Mouse (Mus musculus): Measurements from ENCODE around the gene Arntl. TPM values are rescaled to one million over a fixed set of nuclear protein-coding genes. Genes with fewer than 3 reads are reported as not detected.

Arntl gene
- polyA plus RNA-seq, 1 experiment: 15.1 TPM

DNA sequence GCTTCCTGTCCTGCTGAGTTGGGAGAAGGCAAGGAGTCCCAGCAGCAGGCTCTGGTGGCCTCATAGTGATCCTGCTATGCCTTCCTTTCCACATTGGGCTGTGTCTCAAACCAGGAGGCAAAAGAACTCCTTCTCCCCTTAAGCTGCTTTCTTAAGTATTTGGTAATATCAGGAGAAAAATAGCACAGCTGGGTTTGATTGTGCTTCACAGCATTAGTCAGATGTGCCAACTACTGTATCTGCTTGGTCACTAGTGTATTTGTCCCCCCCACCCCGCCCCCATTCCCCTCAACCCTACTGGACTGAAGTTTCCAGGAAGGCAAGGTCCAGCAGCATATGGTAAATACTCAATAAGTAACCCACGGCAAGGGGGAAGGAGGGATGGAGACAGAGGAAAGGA is 19.2 kb upstream of the Arntl start:
- TF ChIP-seq POLR2A (IDR thresholded peaks at IDR 0.05; ENCODE audit: borderline replicate concordance, extremely low read depth, insufficient read depth, insufficient read length, poor library complexity, severe bottlenecking) (no peak), CTCF (IDR thresholded peaks at IDR 0.05; ENCODE audit: borderline replicate concordance, extremely low read depth, insufficient read depth, insufficient read length) (no peak)
- no peak for DNase-seq (ENCODE audit: low read depth)

DNA sequence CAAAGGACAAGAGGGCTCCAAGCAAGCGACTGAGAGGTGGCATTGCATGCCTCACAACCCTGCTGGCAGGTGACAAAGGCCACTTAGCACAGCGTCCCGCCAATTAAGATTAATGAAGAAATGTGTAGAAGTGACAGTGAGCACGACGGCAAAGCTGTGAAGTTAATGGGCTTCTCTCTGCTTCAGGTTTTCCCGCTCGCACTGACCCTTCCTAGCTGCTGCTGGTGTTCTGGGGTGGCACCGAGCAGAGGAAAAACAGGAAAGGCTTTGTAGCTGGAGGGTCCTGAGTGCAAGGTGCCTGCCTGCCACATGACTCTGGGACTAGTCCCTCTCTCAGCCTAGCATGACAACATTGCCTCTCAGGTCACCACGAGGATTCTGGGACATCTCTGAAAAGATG is 18.7 kb upstream of the Arntl start:
- TF ChIP-seq POLR2A (IDR thresholded peaks at IDR 0.05; ENCODE audit: borderline replicate concordance, extremely low read depth, insufficient read depth, insufficient read length, poor library complexity, severe bottlenecking) (no peak), CTCF (IDR thresholded peaks at IDR 0.05; ENCODE audit: borderline replicate concordance, extremely low read depth, insufficient read depth, insufficient read length) (no peak)
- DNase-seq (ENCODE audit: low read depth): no peak

DNA sequence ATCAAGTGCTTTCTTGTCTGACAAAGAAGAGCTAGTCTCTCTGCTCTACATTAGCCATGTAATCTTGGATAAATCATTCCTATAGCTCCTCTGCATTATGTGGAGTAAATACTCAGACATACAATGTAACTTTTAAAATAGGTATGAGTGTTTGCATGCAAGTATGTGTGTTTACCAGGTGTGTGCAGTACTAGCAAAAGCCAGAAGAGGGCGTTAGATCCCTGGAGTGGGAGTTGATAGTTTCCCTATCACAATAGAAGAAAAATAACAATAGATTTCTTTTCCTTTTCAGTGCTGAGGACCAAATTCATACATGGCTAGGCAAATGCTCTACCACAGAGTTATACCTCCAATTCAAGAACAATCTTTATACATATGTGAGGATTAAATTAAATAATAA is 15.5 kb upstream of the Arntl start:
- no peak for DNase-seq (ENCODE audit: low read depth)
- no peak for TF ChIP-seq CTCF (IDR thresholded peaks at IDR 0.05; ENCODE audit: borderline replicate concordance, extremely low read depth, insufficient read depth, insufficient read length)
- no peak for TF ChIP-seq POLR2A (IDR thresholded peaks at IDR 0.05; ENCODE audit: borderline replicate concordance, extremely low read depth, insufficient read depth, insufficient read length, poor library complexity, severe bottlenecking)

DNA sequence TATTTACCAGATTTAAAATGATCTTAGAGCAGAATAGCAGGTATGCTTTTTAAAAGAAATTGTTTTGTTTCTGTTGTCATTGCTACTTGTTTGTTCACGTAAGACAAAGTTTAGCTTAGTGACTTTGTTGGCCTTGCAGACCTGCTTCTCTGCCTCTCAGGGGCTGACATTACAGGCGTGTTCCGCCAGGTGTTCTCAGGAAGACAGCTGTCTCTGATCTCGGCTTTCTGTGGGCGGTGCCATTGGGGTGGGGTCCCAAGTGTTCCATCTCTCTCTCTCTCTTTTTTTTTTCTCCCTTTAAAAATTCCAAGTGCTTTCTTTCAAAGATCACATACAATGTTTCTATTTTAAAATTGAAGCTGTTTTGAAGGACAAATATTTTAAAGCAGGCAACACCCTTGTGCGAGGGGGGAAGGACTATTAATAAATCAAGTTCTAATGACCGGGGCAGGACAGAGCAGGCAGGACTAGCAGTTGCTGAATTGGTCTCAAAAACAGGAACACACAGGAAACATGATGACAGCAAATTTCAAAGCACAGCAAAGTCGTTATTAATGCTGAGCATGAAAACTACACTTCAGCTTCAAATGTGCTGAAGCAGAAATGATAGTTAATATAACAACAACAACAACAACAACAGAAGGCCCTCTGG is 14.4 kb upstream of the Arntl start:
- no peak for DNase-seq (ENCODE audit: low read depth)
- TF ChIP-seq CTCF (IDR thresholded peaks at IDR 0.05; ENCODE audit: borderline replicate concordance, extremely low read depth, insufficient read depth, insufficient read length) (no peak), POLR2A (IDR thresholded peaks at IDR 0.05; ENCODE audit: borderline replicate concordance, extremely low read depth, insufficient read depth, insufficient read length, poor library complexity, severe bottlenecking) (no peak)

DNA sequence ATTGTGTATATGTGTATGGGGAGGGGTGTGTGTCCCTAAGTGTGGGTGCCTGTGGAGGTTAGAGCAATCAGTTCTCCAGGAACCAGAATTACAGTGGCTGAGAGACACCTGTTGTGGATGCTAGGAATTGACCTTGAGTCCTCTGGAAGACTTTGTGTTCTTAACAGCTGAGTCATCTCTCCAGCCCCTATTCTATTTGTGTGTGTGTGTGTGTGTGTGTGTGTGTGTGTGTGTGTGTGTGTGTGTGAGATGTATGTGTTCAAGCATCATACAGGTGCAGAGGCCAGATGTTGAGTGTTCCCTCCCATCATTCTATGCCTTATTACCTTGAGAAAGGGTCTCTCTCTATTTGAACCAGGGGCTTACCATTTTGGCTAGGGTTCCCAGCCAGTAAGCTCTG is 13.4 kb upstream of the Arntl start:
- TF ChIP-seq CTCF (IDR thresholded peaks at IDR 0.05; ENCODE audit: borderline replicate concordance, extremely low read depth, insufficient read depth, insufficient read length): no peak
- no peak for DNase-seq (ENCODE audit: low read depth)

DNA sequence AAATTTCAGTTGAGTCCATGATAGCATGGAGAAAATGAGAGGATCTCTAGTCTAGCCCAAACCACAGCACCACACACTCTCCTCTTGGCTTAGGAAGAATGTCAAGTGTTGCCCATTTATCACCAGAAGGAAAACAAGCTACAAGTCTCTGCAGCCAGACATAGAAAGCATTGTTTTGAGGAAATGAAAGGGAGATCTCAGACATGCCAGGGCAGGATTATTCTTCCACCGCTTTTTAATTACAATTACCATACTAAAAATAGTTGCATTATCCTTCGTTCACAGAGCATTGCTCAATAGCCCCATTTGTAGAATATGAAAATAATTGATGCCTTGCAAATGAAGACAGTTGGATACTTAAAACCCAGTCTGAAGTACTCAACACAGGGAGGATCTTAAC is 12.0 kb upstream of the Arntl start:
- DNase-seq (ENCODE audit: low read depth): no peak
- TF ChIP-seq POLR2A (IDR thresholded peaks at IDR 0.05; ENCODE audit: borderline replicate concordance, extremely low read depth, insufficient read depth, insufficient read length, poor library complexity, severe bottlenecking) (no peak), CTCF (IDR thresholded peaks at IDR 0.05; ENCODE audit: borderline replicate concordance, extremely low read depth, insufficient read depth, insufficient read length) (no peak)

DNA sequence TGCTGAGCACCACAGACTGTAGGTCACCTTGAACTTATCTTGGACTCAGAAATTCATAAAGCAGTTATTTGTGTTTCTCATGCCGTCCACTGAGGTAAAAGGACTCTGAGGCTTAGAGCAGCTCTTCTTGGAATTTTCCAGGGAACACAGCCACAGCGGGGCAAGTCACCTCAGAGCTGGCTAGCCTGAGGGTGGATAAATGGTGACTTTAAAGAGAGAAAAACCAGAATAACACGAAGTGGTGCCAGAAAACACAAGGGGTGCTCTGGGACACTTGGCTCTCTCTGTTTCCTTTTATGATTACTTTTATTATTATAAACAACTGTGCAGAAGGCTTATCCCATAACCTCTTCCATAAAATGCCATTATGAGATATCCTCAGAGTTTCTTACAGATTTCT is 11.1 kb upstream of the Arntl start:
- no peak for TF ChIP-seq POLR2A (IDR thresholded peaks at IDR 0.05; ENCODE audit: borderline replicate concordance, extremely low read depth, insufficient read depth, insufficient read length, poor library complexity, severe bottlenecking)
- no peak for DNase-seq (ENCODE audit: low read depth)

DNA sequence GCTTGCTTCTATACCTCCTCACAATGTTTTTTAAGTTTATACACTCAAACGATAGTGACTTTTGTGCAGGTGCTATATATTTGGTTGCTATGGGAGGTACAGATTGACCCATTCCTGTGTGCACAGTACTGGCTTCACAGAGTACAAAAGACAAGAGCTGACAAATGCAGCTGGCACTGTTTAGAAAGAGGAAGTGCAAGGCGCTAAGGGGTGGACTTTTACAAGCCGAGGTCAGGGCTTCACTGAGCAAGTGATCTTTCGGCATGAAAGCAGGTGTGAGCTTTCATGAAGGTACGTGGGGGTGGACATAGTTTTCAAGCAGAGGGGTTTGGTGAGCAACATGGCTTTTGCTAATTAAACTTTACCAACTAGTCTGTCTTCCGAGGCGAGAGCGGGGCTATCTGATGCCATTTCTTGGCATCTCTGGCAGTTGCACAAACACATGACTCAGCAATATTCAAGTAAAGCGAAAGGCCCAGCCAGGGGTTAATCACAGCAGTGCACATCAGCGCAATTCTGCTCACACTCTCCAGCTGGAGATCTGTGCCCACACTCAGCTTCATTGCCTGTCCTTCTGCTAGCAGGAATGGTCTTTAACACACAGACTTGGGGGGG is 10.0 kb upstream of the Arntl start:
- TF ChIP-seq POLR2A (IDR thresholded peaks at IDR 0.05; ENCODE audit: borderline replicate concordance, extremely low read depth, insufficient read depth, insufficient read length, poor library complexity, severe bottlenecking) (no peak), CTCF (IDR thresholded peaks at IDR 0.05; ENCODE audit: borderline replicate concordance, extremely low read depth, insufficient read depth, insufficient read length) (no peak)
- no peak for DNase-seq (ENCODE audit: low read depth)

DNA sequence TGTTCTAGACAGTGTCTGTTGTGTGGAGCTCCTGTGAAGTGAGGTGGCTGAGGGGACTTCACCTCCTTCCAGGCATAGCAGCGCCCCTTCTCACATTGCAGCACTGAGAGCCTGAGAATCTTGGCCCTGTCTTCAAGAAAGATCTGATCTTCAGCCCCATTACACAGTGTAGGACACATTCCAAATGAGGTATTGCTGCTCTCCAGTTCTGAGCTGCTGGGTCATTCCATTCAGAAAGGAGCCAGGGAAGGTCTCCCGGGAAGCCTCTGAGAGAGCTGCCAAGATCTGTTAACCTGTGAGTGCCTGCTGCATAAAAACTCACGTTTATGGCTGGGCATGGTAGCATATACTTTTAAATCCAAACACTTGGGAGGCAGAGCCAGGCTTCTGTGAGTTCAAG is 5.7 kb upstream of the Arntl start:
- no peak for DNase-seq (ENCODE audit: low read depth)
- no peak for TF ChIP-seq POLR2A (IDR thresholded peaks at IDR 0.05; ENCODE audit: borderline replicate concordance, extremely low read depth, insufficient read depth, insufficient read length, poor library complexity, severe bottlenecking)
- no peak for TF ChIP-seq CTCF (IDR thresholded peaks at IDR 0.05; ENCODE audit: borderline replicate concordance, extremely low read depth, insufficient read depth, insufficient read length)

DNA sequence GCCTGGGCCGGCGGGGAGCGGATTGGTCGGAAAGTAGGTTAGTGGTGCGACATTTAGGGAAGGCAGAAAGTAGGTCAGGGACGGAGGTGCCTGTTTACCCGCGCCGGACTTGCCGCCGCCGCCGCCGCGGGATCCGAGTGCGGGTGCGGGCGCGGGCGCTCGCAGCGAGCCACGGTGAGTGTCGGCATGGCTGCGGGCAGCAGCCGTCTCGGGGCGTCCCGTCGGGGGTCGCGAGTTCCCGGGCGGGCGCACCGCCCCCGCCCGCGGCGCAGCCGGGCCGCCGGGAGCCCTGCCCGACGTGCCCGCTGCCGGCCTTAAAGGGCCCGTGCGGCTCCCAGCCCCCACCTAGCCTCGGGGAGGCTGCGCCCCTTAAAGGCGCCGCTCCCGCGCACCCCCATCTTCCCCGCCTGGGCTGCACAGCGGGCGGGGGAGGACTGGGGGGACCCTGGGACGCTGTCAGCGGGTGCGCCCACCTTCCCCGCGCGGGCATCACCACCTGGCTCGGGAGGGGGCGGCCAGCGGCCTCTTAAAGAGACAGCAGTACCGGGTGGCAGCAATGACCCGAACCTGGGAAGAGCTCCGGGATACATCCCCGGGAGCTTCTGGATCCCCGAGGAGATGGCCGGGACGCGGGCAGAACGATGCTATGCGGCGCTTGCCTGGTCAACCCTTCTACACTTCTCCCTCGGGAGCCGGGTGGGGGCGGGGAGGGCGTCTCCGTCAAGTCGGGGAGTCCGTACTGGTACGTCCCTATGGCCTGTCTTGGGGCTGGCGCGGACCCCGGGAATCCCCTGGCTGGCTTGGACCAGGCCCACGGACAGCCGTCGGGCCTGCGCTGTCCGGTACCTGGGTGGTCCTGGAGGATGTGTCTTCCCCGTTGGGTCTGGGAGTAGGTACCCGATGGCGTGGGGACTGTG is 464 bp downstream of the Arntl start:
- TF ChIP-seq POLR2A (IDR thresholded peaks at IDR 0.05; ENCODE audit: borderline replicate concordance, extremely low read depth, insufficient read depth, insufficient read length, poor library complexity, severe bottlenecking) (0 out of 2 replicates have a peak, but pooled peaks have one; percentile 3), CTCF (IDR thresholded peaks at IDR 0.05; ENCODE audit: borderline replicate concordance, extremely low read depth, insufficient read depth, insufficient read length) (no peak)

DNA sequence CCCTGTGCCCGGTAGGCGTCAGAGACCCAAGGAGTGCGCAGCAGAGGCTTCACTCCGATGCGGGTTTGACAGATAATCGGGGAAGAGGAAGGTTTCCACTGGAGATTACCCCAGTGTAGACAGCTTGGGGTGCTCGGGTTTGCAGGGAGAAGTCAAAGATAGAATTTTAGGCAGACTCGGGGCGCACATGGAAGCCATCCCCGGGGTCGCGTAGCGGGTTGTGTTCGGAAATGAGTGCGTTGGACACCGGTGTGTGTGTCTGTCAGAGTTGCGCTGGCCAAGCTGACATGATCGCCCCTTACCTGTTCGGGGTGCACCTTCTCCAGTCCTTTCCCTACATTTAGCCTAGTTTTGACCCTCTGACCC is 1.1 kb downstream of the Arntl start:
- no peak for DNase-seq (ENCODE audit: low read depth)

More for the DNA sequence above, 464 bp downstream of the Arntl start:
- DNase-seq (ENCODE audit: low read depth): peak; percentile 74

More for the DNA sequence above, 1.1 kb downstream of the Arntl start:
- TF ChIP-seq POLR2A (IDR thresholded peaks at IDR 0.05; ENCODE audit: borderline replicate concordance, extremely low read depth, insufficient read depth, insufficient read length, poor library complexity, severe bottlenecking) (no peak), CTCF (IDR thresholded peaks at IDR 0.05; ENCODE audit: borderline replicate concordance, extremely low read depth, insufficient read depth, insufficient read length) (no peak)
